Mouse (Mus musculus) liver, embryonic 14.5 days (tissue): ENCODE measurements at regions not wholly inside any gene's neighbourhood (a gene's known extent, or its start where the extent isn't known, plus 50 kb on each side); places are given as distances from the start of the nearest gene placed in this dataset.

ENCODE experiments used
- ATAC-seq: fragments of 200-750 bp; cut with Nextera tagmentation; 2 replicates; pipeline ENCODE4 v1.8.0; 2017; ENCODE audit warnings: moderate number of reproducible peaks, mild to moderate bottlenecking, moderate library complexity; ENCODE audit not compliant: insufficient read depth
- DNase-seq, 3 experiments: peaks; one replicate each; pipeline ENCODE4 v3.0.0-alpha.2; 2012 to 2013; ENCODE audit warnings: low read depth in 3 of 3, low spot score in 3 of 3
- H3K27ac ChIP-seq: fragments of 300-500 bp; sonication (generic); 2 replicates; pipeline ENCODE4 v1.5.1; 2014; ENCODE audit warnings: moderate library complexity, mild to moderate bottlenecking, control low read depth, inconsistent platforms
- H3K27me3 ChIP-seq: fragments of 300-500 bp; sonication (generic); 2 replicates; pipeline ENCODE4 v1.6.1; 2014; ENCODE audit warnings: mild to moderate bottlenecking, low read length, moderate library complexity; ENCODE audit not compliant: control insufficient read depth, insufficient read depth
- H3K36me3 ChIP-seq: fragments of 300-500 bp; sonication (generic); replicated peaks from 2 replicates; pipeline ENCODE4 v1.6.1; 2014; ENCODE audit warnings: low read depth; ENCODE audit not compliant: control insufficient read depth, insufficient read depth
- H3K4me1 ChIP-seq, 2 experiments: fragments of 200-500 bp in 1 of 2; fragments of 300-500 bp in 1 of 2; sonication (generic) in 1 of 2; replicated peaks; 2 replicates each; pipeline ENCODE4 v1.6.1; 2012 to 2014; ENCODE audit warnings: antibody characterized with exemption in 1 of 2, inconsistent platforms in 1 of 2, low read length in 1 of 2; ENCODE audit not compliant: control insufficient read depth in 2 of 2, insufficient read depth in 2 of 2
- H3K4me2 ChIP-seq: fragments of 300-500 bp; sonication (generic); 2 replicates; pipeline ENCODE4 v1.6.1; 2014; ENCODE audit warnings: low read depth, mild to moderate bottlenecking, control low read depth, moderate library complexity
- H3K4me3 ChIP-seq, 2 experiments: fragments of 200-500 bp in 1 of 2; fragments of 300-500 bp in 1 of 2; sonication (generic) in 1 of 2; 2 replicates each; pipeline ENCODE4 v1.5.1; 2012 to 2014; ENCODE audit warnings: low read depth in 2 of 2, low read length in 2 of 2, mild to moderate bottlenecking in 2 of 2, control low read depth in 1 of 2, inconsistent platforms in 1 of 2, moderate library complexity in 1 of 2; ENCODE audit not compliant: insufficient read depth in 1 of 2
- H3K9ac ChIP-seq: fragments of 300-500 bp; sonication (generic); replicated peaks from 2 replicates; pipeline ENCODE4 v1.6.1; 2014; ENCODE audit warnings: mild to moderate bottlenecking, control low read depth, moderate library complexity
- H3K9me3 ChIP-seq: fragments of 300-500 bp; sonication (generic); 2 replicates; pipeline ENCODE4 v1.6.1; 2016; ENCODE audit warnings: low read length, mixed read lengths; ENCODE audit not compliant: control insufficient read depth
- CTCF ChIP-seq: IDR thresholded peaks from 2 replicates; pipeline ENCODE4 v1.5.1; 2016; ENCODE audit warnings: antibody characterized with exemption, low read depth, control low read depth
- EP300 ChIP-seq: IDR thresholded peaks from 2 replicates; pipeline ENCODE4 v1.6.1; 2016; ENCODE audit warnings: antibody characterized with exemption, low read depth
- WGBS: fragments of 180-500 bp; shearing (Covaris S2); extraction: QIAGEN DNeasy Blood & Tissue Kit; methylation state at CpG from one replicate; pipeline ENCODE4 v1.1.7; 2014; ENCODE audit not compliant: insufficient replicate concordance; 5-methylcytosine and 5-hydroxymethylcytosine counted together

DNA sequence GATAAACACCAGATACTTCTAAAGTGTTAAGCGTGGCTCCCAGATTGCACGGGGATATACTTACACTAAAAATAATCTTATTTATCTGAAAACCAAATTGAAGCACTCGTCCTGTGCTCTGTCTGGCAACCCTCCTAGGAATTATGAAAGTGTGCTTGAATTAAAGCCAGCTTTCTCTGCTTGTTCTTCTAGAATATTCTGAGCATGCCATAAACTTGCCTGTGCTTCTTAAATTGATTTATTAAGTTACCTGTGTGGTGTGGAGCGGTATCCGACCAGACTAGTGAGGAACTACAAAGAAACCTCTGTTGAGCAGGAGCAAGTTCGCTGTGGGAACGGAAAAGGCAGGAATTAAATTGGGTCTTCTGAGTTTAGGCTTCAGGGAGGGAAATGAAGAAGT is 154.0 kb upstream of the Gmds start:
- Histone ChIP-seq H3K27me3 (no peaks in the 10 kb centered on the region), H3K9me3 (no peaks in the 10 kb centered on the region), H3K4me3 (no peak overlapping the region), H3K36me3 (no peaks in the 10 kb centered on the region), H3K27ac (no peak overlapping the region), H3K9ac (no peak overlapping the region), H3K4me1 (no peaks in the 10 kb centered on the region), H3K4me2 (no peak overlapping the region)
- TF ChIP-seq CTCF = no peak
- TF ChIP-seq EP300 = no peak
- ATAC-seq (no peak), DNase-seq (no peak)
- WGBS = 62% methylated on average over 7 of the region's 7 CpGs

DNA sequence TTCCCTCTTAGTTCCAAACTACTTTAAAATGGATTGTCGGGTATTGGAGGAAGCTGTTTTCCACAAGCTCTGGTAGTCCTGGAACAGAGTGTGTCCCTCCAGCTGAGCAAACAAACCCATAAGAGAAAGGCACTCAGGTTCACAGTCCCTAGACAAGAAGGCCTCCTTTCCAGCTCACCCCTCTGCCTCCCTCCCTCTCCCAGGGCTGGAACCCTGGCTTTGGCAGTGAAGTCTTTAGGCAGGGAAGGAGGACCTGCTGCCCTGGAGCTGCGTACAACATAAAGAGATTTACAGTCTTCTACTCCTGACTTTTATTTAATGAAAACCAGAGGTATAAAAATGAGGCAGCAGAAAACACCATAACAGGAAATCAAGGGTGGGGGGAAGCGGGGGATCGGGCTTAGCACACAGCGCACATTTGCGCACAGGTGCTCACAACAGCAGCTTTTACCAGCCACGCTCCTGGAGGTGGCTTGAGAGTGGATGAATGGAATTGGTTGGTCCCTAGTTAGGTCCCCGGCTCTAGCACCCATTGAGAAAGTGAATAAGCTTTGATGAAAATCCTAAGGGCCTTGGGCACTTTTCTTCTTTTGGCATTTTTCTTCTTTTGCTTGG is 143.0 kb upstream of the Gmds start:
- TF ChIP-seq CTCF = no peak
- no peak for TF ChIP-seq EP300
- no peak overlapping the region for H3K27ac ChIP-seq
- ATAC-seq = no peak
- no peaks in the 10 kb centered on the region for H3K36me3 ChIP-seq
- H3K9me3 ChIP-seq = no peaks in the 10 kb centered on the region
- no peak overlapping the region for H3K4me2 ChIP-seq
- no peaks in the 10 kb centered on the region for H3K27me3 ChIP-seq
- WGBS = 68% methylated on average over 8 of the region's 8 CpGs
- H3K4me3 ChIP-seq = no peak overlapping the region
- H3K4me1 ChIP-seq = no peaks in the 10 kb centered on the region
- H3K9ac ChIP-seq = no peak overlapping the region
- no peak for DNase-seq

DNA sequence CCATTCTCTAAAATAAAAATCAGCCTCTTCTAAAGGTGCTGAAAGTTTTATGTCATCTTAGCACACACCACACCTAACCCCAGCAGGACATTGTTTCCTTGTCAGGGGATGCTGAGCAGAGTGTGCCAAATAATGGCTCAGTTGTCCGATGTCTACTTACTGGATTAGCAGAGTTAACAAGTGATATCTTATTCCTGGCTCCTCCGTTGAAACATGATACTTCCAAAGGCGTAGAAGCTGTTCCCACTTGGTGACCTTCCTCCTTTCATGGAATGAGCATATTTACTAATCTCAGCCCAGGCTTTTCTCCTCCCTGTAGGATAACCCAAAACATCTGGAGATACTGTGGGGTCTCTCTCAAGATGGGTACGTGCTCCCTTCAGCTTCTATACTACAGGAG is 141.5 kb upstream of the Gmds start:
- Histone ChIP-seq H3K4me2 (no peak overlapping the region), H3K4me3 (no peak overlapping the region), H3K9me3 (no peaks in the 10 kb centered on the region), H3K27me3 (no peaks in the 10 kb centered on the region), H3K4me1 (no peaks in the 10 kb centered on the region), H3K27ac (no peak overlapping the region), H3K36me3 (no peaks in the 10 kb centered on the region), H3K9ac (no peak overlapping the region)
- no peak for TF ChIP-seq EP300
- TF ChIP-seq CTCF = no peak
- DNase-seq (no peak), ATAC-seq (no peak)
- WGBS = 43% methylated on average over 4 of the region's 4 CpGs

DNA sequence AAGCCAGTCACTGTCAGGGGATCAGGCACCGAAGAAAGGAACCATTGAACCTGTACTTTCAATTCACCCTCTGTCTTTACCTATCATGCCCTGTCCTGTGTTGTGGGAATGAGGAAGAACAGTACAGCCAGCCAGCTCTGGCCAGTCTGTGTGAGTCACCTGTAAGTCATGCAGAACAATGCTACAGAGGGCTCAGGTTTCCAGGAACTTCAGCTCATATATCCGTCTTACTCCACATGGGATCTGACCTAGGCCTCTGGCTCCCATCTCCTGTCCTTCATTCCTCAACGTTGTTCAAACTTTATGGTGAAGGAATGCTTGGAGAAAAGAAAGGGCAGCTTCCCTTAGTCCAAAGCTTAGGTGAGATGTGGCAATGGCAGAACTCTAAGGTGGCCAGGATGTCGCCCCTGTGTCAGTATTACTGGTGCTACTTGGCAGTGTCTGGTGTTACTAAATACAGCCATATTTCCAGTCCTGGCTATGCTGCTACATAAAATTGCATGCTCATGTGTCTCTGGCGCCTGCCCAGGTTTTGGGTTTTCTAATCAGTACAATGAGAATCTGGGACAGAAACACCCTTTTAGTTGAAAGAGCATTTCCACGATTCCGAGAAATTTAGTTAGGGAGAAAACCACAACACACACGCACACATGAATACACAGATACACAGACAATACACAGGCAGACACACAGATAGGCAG is 140.7 kb upstream of the Gmds start:
- Histone ChIP-seq H3K9me3 (no peaks in the 10 kb centered on the region), H3K27ac (no peak overlapping the region), H3K4me1 (no peaks in the 10 kb centered on the region), H3K27me3 (no peaks in the 10 kb centered on the region), H3K9ac (no peak overlapping the region), H3K4me2 (no peak overlapping the region), H3K4me3 (no peak overlapping the region), H3K36me3 (no peaks in the 10 kb centered on the region)
- ATAC-seq (no peak), DNase-seq (no peak)
- 54% methylated on average over 8 of the region's 8 CpGs for WGBS
- no peak for TF ChIP-seq CTCF
- no peak for TF ChIP-seq EP300

DNA sequence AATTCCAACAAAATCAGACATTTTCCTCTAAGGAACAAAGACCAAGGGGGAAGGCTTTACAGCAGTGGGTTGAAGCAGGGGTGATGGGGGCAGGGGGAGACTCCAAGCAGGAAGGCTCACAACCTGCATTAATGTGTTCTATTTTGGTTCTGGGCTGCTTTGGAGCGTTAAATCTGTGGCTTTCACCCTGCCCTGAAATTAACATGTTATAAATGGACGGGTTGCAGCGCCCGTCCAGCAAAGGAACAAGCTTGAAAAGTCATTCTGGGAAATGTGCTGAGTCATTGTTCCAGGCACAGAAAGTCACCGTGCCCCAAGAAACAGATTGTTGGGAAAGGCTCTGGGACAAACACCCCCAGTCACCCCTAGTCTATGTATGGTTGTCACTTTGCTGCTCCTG is 127.2 kb upstream of the Gmds start:
- no peak overlapping the region for H3K4me3 ChIP-seq
- no peaks in the 10 kb centered on the region for H3K9me3 ChIP-seq
- no peak for TF ChIP-seq CTCF
- no peak for TF ChIP-seq EP300
- H3K9ac ChIP-seq = no peak overlapping the region
- no peak for ATAC-seq
- no peak for DNase-seq
- no peaks in the 10 kb centered on the region for H3K36me3 ChIP-seq
- no peak overlapping the region for H3K27ac ChIP-seq
- no peak overlapping the region for H3K4me2 ChIP-seq
- no peaks in the 10 kb centered on the region for H3K4me1 ChIP-seq
- H3K27me3 ChIP-seq = no peaks in the 10 kb centered on the region
- WGBS = 25% methylated on average over 5 of the region's 5 CpGs
